Mouse (Mus musculus): Measurements from ENCODE around the gene Me1. TPM values are rescaled to one million over a fixed set of nuclear protein-coding genes. Genes with fewer than 3 reads are reported as not detected.

Me1 gene
- total and polyA plus RNA-seq, 2 experiments from 2014 or later, result 37.5 to 76.5 TPM

DNA sequence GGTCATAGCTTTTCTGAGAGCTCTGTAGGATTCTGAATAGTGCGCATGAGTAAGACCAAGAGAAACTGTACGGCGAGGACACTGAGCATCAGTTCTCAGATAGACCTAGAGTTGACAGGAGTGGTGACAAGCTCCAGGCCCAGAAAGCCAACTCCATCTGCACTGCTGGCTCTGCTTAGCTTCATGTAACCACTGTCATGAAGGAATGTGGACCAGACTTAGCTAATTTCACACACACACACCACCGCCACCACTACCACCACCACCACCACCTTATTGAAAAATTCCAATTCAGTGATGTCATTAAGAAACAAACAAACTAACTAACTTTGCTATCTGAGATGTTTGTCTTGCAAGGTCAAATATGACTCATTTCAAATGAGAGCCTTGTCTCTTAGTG is 41.2 kb upstream of the Me1 start:
- Histone ChIP-seq H3K4me2 (ENCODE audit: low read depth, low read length) (no peak overlapping the region), H3K36me3 (ENCODE audit: insufficient read depth, low read length) (no peaks in the 10 kb centered on the region), H3K4me1 (ENCODE audit: insufficient read depth, low read length) (no peaks in the 10 kb centered on the region), H3K4me3 (ENCODE audit: low read length) (no peak overlapping the region), H3K27me3 (ENCODE audit: insufficient read depth, low read length) (no peaks in the 10 kb centered on the region), H3K27ac (no peak overlapping the region), H3K9ac (replicated peaks; ENCODE audit: low read length) (no peak overlapping the region), H3K9me3 (ENCODE audit: low read length) (no peaks in the 10 kb centered on the region)
- no peak for TF ChIP-seq CTCF (IDR thresholded peaks at IDR 0.05; ENCODE audit: low read depth)
- no peak for ATAC-seq
- WGBS, result 98% methylated on average over 4 of the region's 4 CpGs
- no peak for DNase-seq (ENCODE audit: low spot score)

DNA sequence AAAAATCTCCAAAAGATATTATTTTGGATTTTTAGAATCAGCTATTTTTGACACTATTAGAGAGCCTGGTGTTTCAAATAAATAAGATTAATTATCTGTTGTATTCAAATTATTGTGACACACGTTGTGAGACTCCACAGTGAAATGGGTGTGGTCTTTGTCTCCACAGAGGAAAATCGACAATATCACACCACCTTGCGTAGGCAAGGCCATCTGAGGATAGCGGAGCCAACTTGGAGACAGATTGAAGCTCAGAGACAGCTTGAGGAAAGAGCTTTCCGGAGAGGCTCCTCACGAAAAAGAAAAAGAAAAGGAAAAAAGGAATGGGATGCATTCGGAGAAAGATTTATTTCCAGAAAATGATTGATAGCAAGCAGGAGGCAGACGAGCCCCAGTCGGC is 39.0 kb upstream of the Me1 start:
- Histone ChIP-seq H3K4me2 (ENCODE audit: low read depth, low read length) (no peak overlapping the region), H3K36me3 (ENCODE audit: insufficient read depth, low read length) (no peaks in the 10 kb centered on the region), H3K9ac (replicated peaks; ENCODE audit: low read length) (no peak overlapping the region), H3K9me3 (ENCODE audit: low read length) (no peaks in the 10 kb centered on the region), H3K27ac (no peak overlapping the region), H3K4me1 (ENCODE audit: insufficient read depth, low read length) (no peaks in the 10 kb centered on the region), H3K4me3 (ENCODE audit: low read length) (no peak overlapping the region), H3K27me3 (ENCODE audit: insufficient read depth, low read length) (no peaks in the 10 kb centered on the region)
- no peak for DNase-seq (ENCODE audit: low spot score)
- no peak for ATAC-seq
- no peak for TF ChIP-seq CTCF (IDR thresholded peaks at IDR 0.05; ENCODE audit: low read depth)
- 68% methylated on average over 9 of the region's 9 CpGs for WGBS

DNA sequence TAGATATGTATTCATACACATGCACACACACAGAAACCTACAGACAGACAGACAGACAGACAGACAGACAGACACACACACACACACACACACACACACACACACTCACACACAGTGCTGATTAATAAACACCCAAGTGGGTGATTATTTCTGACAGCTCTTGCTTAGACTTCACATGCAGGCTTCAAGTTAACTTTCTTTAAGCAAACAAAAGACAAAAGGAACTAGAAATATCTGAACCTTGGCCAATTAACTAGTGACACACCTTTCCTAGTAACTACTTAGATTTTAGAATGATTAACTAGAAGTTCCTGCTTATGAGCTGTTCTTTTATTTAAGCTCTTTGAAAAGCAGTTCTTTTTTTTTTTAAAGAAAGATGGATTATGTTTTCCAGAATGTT is 38.6 kb upstream of the Me1 start:
- no peak for TF ChIP-seq CTCF (IDR thresholded peaks at IDR 0.05; ENCODE audit: low read depth)
- Histone ChIP-seq H3K9ac (replicated peaks; ENCODE audit: low read length) (no peak overlapping the region), H3K4me3 (ENCODE audit: low read length) (no peak overlapping the region), H3K4me1 (ENCODE audit: insufficient read depth, low read length) (no peaks in the 10 kb centered on the region), H3K9me3 (ENCODE audit: low read length) (no peaks in the 10 kb centered on the region), H3K36me3 (ENCODE audit: insufficient read depth, low read length) (no peaks in the 10 kb centered on the region), H3K4me2 (ENCODE audit: low read depth, low read length) (no peak overlapping the region), H3K27ac (no peak overlapping the region), H3K27me3 (ENCODE audit: insufficient read depth, low read length) (no peaks in the 10 kb centered on the region)
- no peak for DNase-seq (ENCODE audit: low spot score)
- no peak for ATAC-seq

DNA sequence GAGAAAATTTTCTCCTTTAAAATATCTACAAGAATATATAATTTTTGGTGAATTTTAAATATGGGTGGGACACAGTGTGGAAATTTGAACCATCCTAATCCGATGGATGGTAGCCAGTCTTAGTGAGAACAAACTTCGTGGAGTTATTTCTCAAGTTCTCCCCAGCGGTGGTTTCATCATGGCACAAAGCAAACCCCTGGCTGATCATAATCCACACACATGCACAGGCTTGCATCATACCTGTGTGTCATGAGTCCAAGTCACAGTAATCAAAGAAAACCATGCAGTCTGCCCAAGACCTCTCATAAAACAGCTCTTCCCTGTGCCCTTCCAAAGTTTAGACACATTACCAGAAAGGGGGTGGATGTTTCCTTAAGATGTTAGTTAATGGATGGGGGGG is 34.1 kb upstream of the Me1 start:
- no peak for DNase-seq (ENCODE audit: low spot score)
- no peak overlapping the region for H3K9ac ChIP-seq (replicated peaks; ENCODE audit: low read length)
- no peak overlapping the region for H3K4me2 ChIP-seq (ENCODE audit: low read depth, low read length)
- ATAC-seq, result no peak
- no peak overlapping the region for H3K27ac ChIP-seq
- H3K9me3 ChIP-seq (ENCODE audit: low read length), result no peaks in the 10 kb centered on the region
- H3K27me3 ChIP-seq (ENCODE audit: insufficient read depth, low read length), result no peaks in the 10 kb centered on the region
- no peak overlapping the region for H3K4me3 ChIP-seq (ENCODE audit: low read length)
- no peaks in the 10 kb centered on the region for H3K36me3 ChIP-seq (ENCODE audit: insufficient read depth, low read length)
- no peak for TF ChIP-seq CTCF (IDR thresholded peaks at IDR 0.05; ENCODE audit: low read depth)
- no peaks in the 10 kb centered on the region for H3K4me1 ChIP-seq (ENCODE audit: insufficient read depth, low read length)
- WGBS, result 92% methylated on average over 3 of the region's 3 CpGs

DNA sequence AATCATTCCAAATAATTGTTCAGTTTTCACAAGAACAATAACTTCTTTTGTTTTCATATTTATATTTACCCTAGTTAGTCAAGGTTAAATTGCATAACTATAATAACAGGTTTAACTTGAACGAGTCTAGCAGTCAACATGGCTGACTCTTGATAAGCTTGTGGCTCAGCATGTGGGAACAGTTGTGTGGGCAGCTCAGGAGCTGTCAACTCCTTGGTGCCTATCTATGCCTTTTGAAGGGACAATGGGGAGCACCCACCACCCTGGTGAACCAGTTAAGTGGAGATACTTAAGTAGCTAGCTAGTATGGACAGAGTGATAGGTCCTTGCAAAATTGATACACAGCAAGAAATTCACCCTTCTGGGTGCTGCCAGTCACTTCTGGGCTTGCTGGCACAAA is 33.3 kb upstream of the Me1 start:
- Histone ChIP-seq H3K4me2 (ENCODE audit: low read depth, low read length) (no peak overlapping the region), H3K4me3 (ENCODE audit: low read length) (no peak overlapping the region), H3K27ac (no peak overlapping the region), H3K36me3 (ENCODE audit: insufficient read depth, low read length) (no peaks in the 10 kb centered on the region), H3K9ac (replicated peaks; ENCODE audit: low read length) (no peak overlapping the region), H3K4me1 (ENCODE audit: insufficient read depth, low read length) (no peaks in the 10 kb centered on the region), H3K9me3 (ENCODE audit: low read length) (no peaks in the 10 kb centered on the region), H3K27me3 (ENCODE audit: insufficient read depth, low read length) (no peaks in the 10 kb centered on the region)
- no peak for ATAC-seq
- 81% methylated on average over 1 of the region's 1 CpGs for WGBS
- TF ChIP-seq CTCF (IDR thresholded peaks at IDR 0.05; ENCODE audit: low read depth), result no peak
- no peak for DNase-seq (ENCODE audit: low spot score)

DNA sequence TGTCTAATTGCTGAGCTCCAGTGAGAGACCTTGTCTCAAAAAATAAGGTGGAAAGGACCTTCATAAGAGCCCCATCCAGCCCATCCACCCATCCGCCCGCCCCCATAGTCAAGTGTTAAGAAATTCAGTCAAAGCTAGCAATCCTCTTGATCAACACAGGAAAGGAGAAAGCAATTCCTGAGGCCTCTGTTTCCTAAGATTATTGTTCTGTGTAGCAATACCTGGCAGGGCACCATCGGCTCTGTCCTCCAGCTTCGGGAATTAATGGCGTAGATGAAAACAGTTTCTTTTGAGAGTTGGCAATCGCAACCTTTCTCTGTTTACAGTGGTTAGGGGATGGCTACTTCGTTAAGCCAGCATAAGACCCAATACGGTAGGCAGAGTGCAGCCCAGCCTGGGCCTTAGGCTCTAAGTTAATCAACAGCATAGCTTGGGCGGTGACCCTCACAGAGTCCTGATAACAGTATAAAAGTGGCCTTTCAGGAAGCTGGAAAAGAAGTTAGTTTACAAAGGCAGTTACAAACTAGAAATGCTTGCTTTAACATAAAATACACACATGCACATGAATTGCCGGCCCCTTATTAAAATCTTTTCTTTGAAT is 32.6 kb upstream of the Me1 start:
- no peak overlapping the region for H3K4me2 ChIP-seq (ENCODE audit: low read depth, low read length)
- TF ChIP-seq CTCF (IDR thresholded peaks at IDR 0.05; ENCODE audit: low read depth), result no peak
- no peak overlapping the region for H3K9ac ChIP-seq (replicated peaks; ENCODE audit: low read length)
- ATAC-seq (no peak), DNase-seq (ENCODE audit: low spot score) (no peak)
- H3K9me3 ChIP-seq (ENCODE audit: low read length), result no peaks in the 10 kb centered on the region
- H3K4me3 ChIP-seq (ENCODE audit: low read length), result no peak overlapping the region
- H3K4me1 ChIP-seq (ENCODE audit: insufficient read depth, low read length), result no peaks in the 10 kb centered on the region
- no peaks in the 10 kb centered on the region for H3K36me3 ChIP-seq (ENCODE audit: insufficient read depth, low read length)
- WGBS, result 87% methylated on average over 10 of the region's 10 CpGs
- H3K27me3 ChIP-seq (ENCODE audit: insufficient read depth, low read length), result no peaks in the 10 kb centered on the region
- no peak overlapping the region for H3K27ac ChIP-seq

DNA sequence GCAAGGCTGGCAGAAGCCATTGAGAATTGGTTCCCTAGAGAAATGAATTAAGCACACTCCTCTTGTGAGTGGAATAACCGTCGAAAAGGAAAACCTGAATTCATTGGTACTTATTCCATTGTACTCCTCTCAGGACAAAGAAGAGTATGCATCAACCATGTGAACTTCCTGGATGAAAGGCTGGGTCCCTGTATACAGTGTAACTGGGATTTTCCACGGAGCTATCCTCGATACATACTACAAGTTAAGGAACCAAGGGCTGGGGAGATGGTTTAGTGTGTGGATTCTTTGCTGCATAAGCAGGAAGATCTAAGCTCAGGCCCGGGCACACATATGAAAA is 30.6 kb upstream of the Me1 start:
- DNase-seq (ENCODE audit: low spot score), result no peak
- 73% methylated on average over 5 of the region's 5 CpGs for WGBS
- H3K27me3 ChIP-seq (ENCODE audit: insufficient read depth, low read length), result no peaks in the 10 kb centered on the region
- H3K9ac ChIP-seq (replicated peaks; ENCODE audit: low read length), result no peak overlapping the region
- H3K27ac ChIP-seq, result peak overlapping the region; percentile 38; the same call in 1 of the 2 replicates
- no peak overlapping the region for H3K4me3 ChIP-seq (ENCODE audit: low read length)
- peak; percentile 56 for ATAC-seq
- no peaks in the 10 kb centered on the region for H3K36me3 ChIP-seq (ENCODE audit: insufficient read depth, low read length)
- H3K4me1 ChIP-seq (ENCODE audit: insufficient read depth, low read length), result no peaks in the 10 kb centered on the region
- no peak overlapping the region for H3K4me2 ChIP-seq (ENCODE audit: low read depth, low read length)
- no peak for TF ChIP-seq CTCF (IDR thresholded peaks at IDR 0.05; ENCODE audit: low read depth)
- no peaks in the 10 kb centered on the region for H3K9me3 ChIP-seq (ENCODE audit: low read length)
